Mouse (Mus musculus) liver, postnatal 0 days (tissue): ENCODE measurements at regions not wholly inside any gene's neighbourhood (a gene's known extent, or its start where the extent isn't known, plus 50 kb on each side); places are given as distances from the start of the nearest gene placed in this dataset.

Source experiments
- ATAC-seq: fragments of 200-750 bp; cut with Nextera tagmentation; 2 replicates; pipeline ENCODE4 v1.8.0; 2017; ENCODE audit warnings: mild to moderate bottlenecking, moderate library complexity
- DNase-seq: peaks from one replicate; pipeline ENCODE4 v3.0.0-alpha.2; 2016
- H3K27ac ChIP-seq: fragments of 300-500 bp; sonication (generic); 2 replicates; pipeline ENCODE4 v1.5.1; 2014; ENCODE audit warnings: antibody characterized with exemption, moderate library complexity, mild to moderate bottlenecking, low read depth
- H3K27me3 ChIP-seq: fragments of 300-500 bp; sonication (generic); 2 replicates; pipeline ENCODE4 v1.6.1; 2014; ENCODE audit warnings: low read length, control low read depth, mixed read lengths; ENCODE audit not compliant: insufficient read depth
- H3K36me3 ChIP-seq: fragments of 300-500 bp; sonication (generic); replicated peaks from 2 replicates; pipeline ENCODE4 v1.6.1; 2014; ENCODE audit warnings: mild to moderate bottlenecking, control low read depth, low read length, moderate library complexity, mixed read lengths; ENCODE audit not compliant: insufficient read depth
- H3K4me1 ChIP-seq: fragments of 300-500 bp; sonication (generic); 2 replicates; pipeline ENCODE4 v1.6.1; 2014; ENCODE audit warnings: antibody characterized with exemption, mild to moderate bottlenecking, control low read depth; ENCODE audit not compliant: insufficient read depth
- H3K4me2 ChIP-seq: fragments of 300-500 bp; sonication (generic); 2 replicates; pipeline ENCODE4 v1.6.1; 2014; ENCODE audit warnings: low read depth, mild to moderate bottlenecking, low read length, moderate library complexity, mixed read lengths
- H3K4me3 ChIP-seq: fragments of 300-500 bp; sonication (generic); 2 replicates; pipeline ENCODE4 v1.5.1; 2014; ENCODE audit warnings: low read depth, low read length
- H3K9ac ChIP-seq: fragments of 300-500 bp; sonication (generic); replicated peaks from 2 replicates; pipeline ENCODE4 v1.6.1; 2014; ENCODE audit warnings: mild to moderate bottlenecking, moderate library complexity
- H3K9me3 ChIP-seq: fragments of 300-500 bp; sonication (generic); 2 replicates; pipeline ENCODE4 v1.6.1; 2016; ENCODE audit warnings: mild to moderate bottlenecking, control low read depth, low read length, mixed read lengths
- CTCF ChIP-seq: sonication (generic); IDR thresholded peaks from 2 replicates; pipeline ENCODE4 v1.5.1; 2016; ENCODE audit warnings: antibody characterized with exemption, low read depth
- EP300 ChIP-seq: IDR thresholded peaks from 2 replicates; pipeline ENCODE4 v1.6.1; 2016; ENCODE audit warnings: antibody characterized with exemption, low read depth, mild to moderate bottlenecking
- WGBS: fragments of 180-500 bp; shearing (Covaris S2); extraction: QIAGEN DNeasy Blood & Tissue Kit; methylation state at CpG from one replicate; pipeline ENCODE4 v1.1.7; 2014; ENCODE audit not compliant: insufficient replicate concordance; 5-methylcytosine and 5-hydroxymethylcytosine counted together

DNA sequence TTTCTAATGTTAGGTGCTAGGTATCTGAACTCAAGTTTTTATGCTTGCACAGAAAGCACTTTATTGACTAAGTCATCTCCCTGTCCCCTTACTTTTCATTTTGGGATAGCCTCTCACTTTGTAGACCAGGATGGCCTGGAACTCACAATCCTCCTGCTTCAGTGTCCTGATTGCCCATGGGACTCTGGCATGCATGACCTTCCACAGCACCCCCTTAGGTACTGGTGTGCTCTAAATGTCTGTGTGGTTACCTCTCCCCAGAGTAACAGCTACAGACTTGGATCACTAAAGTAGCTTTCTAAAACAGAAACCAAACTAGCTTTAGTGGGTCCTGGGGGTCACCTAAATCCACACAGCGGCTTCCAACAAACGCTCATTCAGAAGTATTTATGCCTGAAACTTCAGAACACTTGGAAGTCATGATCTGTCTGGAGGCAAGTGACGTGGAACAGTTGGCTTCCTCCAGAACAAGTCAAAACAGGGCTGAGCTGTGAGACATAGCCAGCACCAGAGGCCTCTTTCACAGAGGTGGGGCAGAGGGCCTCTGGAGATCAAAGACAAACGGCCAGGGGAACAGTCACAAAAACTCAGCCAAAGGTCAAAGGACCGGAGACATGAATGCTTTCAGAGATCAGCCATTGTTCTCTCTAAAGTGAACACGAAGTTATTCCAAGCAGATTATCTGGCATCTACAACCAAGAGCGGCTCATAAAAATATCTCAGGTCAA is 80.8 kb upstream of the Nebl start:
- Histone ChIP-seq H3K4me3 (no peak overlapping the region), H3K36me3 (no peaks in the 10 kb centered on the region), H3K27me3 (no peaks in the 10 kb centered on the region), H3K27ac (no peak overlapping the region), H3K4me2 (no peak overlapping the region), H3K9me3 (no peaks in the 10 kb centered on the region), H3K9ac (no peak overlapping the region), H3K4me1 (0 out of 2 replicates have a peak, but pooled peaks cover 3% of the 10 kb centered on the region)
- ATAC-seq: peak; percentile 44; the same call in 1 of the 2 replicates
- TF ChIP-seq EP300 (no peak), CTCF (no peak)
- DNase-seq: no peak
- WGBS: 56% methylated on average over 7 of the region's 7 CpGs
